Mouse (Mus musculus): ENCODE data around the gene Cyp3a57.
"Not testable (repeated sequence)": the region's sequence is repeated elsewhere in the genome, so short reads cannot be mapped to it uniquely, and the experiment has no call there.

The Cyp3a57 gene

GRCm38 (mm10) chr5:145344941-145345340, at the start of gene Cyp3a57:
TSS of gene Cyp3a57 (plus strand) at chr5:145345279.
- DNase-seq (ENCODE audit: low spot score), result no peak

DNA sequence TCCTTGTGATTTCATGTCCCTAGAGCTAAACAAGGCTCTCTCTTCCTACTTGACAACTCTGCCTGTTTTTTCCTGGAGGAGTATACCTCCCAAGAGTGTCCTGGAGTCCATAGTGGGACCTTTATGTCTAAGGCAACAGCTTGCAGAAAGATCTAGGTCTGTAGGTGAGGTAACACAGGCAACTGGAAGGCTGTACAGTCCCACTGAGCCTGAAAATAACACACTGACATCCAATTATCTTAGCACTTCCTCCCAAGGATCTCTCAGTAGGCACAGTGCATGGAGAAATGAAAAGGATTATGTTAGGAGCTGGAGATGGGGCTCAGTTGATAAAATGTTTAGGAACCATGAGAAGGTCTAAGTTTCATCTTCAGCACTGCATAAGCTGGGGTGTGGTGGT, 44.6 kb upstream of the Cyp3a57 start:
- DNase-seq (ENCODE audit: low spot score), result no peak

DNA sequence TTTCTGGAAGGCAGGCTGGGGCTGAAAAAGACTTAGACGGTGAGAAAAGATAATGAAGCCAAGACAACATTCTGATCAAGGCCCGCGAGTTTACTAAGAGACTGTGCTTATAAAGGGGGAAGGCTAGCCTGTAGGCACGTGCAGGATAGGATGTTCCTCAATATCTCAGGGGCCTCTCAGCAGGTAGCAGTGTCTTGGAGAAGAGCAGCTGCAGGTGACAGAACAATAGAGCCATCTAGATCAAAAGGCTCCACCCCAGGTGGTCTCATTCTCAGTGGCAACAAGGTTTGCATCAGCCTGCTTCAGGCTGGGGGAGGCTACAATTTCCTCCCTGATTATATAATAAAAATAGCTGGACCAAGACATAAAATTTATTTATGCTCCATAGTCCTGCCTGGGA, 43.3 kb upstream of the Cyp3a57 start:
- not testable (repeated sequence) for DNase-seq (ENCODE audit: low spot score)

DNA sequence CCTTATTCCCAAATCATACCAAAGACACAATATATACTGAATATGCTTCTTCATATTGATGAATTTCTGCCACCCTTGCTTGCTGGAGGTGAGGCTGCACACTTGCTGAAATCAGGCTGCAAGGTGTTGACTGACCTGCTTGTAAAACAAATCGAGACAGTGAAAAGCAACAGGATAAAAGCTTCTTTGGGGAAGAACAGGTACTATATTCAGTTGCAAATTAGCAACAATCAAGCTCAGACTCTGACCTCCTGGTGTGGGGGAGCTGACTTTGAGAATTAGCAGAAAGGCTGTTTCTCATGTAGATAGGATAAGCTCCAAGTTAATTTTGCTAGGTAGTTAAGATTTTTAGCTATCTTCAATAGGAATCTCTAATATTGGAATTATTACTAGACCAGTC, 42.7 kb upstream of the Cyp3a57 start:
- DNase-seq (ENCODE audit: low spot score), result no peak

DNA sequence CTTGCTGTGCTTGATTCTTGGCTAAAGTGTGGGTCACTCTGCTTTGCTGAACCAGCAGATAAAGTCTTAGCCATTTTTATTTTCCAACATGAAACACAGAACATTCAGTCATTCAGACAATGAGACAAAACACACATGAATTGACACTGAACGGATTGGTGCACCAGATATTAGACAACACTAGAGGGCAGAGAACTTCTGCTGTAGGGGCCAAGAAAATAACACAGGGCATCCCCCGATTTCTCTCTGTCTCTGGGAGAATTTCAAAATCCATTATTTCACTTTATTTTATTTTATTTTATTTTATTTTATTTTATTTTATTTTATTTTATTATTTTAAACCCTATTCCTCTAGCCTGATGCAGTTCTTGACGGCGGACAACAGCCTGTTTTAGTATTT, 38.1 kb upstream of the Cyp3a57 start:
- not testable (repeated sequence) for DNase-seq (ENCODE audit: low spot score)

GRCm38 (mm10) chr5:145307811-145308210, 37.3 kb upstream of the Cyp3a57 start:
- not testable (repeated sequence) for DNase-seq (ENCODE audit: low spot score)

DNA sequence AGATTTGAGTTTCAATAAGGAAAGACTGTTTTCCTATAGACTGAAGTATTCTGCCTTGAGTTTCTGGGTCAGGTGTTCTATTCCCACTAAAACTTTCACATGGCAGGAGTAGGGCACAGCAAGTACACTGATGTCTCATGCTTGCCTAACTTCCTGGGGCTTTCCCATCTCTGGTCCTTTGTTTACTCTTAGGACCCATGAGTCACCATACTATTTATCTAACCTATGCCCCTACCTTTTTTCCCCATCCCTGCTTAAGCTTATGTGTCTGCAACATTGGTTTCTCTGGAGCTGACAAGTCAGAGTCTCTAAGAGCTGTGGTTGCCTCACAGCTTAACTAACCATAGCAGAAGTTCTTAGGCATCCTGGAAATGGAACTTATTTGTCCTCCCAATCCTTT, 31.2 kb upstream of the Cyp3a57 start:
- no peak for DNase-seq (ENCODE audit: low spot score)

- DNase-seq (ENCODE audit: low spot score), result no peak
These were observed 27.9 kb upstream of the Cyp3a57 start for GRCm38 (mm10) chr5:145317141-145317540.

DNA sequence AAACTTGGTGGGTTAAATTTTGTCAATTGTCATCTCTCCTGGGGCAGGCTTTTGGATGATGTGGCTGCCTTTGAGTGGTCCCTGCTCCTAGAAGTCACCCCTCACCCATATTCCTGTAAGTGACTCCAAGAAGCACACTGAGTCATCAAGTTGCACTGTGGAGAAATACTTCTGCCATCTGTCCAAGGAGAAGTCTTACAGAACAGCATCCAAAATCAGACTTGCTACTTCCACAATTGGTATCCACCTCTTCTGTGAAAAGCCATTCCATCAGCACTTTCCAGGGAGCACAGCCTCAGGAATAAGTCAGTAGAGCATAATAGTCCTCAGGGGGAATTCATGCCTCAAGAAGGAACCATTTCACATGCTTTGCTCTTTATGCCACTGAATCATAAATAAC, 6.3 kb upstream of the Cyp3a57 start:
- DNase-seq (ENCODE audit: low spot score), result not testable (repeated sequence)

GRCm38 (mm10) chr5:145349697-145350096, 4.6 kb downstream of the Cyp3a57 start:
- no peak for DNase-seq (ENCODE audit: low spot score)

DNA sequence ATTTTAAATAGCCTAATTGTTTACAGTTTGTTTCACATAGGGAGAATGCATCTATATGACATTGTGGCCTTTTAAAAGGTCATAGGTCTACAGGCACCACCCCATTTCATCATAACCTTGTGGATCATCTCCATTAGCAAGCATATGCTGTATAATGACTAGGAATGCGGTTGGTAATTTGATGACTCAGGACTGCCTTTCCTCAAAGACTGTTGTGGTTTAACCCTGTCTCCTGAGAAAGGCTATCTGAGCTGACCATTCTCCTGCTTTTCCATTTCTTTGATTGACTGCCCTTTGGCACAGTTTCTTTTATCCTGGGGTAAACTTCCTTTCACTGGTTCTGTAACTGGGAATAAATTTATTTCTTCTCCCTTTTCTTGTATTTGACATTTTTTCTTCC, 8.0 kb downstream of the Cyp3a57 start:
- no peak for DNase-seq (ENCODE audit: low spot score)

DNA sequence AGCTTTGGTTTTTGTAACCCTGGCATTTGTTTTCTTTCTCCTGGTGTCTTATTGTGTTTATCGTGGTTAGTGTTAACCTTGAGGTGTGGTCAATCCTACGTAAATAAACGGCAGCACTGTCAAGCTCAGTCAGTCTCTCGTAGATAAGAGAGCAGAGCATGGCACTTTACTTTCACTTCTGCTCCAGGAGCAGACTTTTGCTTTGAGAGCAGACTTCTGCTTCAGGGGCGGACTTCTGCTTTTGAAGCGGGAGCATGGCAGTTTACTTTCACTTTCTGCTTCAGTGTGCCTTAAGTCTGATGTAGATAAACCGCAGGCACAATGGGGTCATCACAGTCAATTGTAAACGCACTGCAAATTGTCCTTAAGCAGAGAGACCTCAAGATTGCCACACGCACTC, 70.3 kb downstream of the Cyp3a57 start:
- not testable (repeated sequence) for DNase-seq (ENCODE audit: low spot score)

GRCm38 (mm10) chr5:145422287-145422686, 77.2 kb downstream of the Cyp3a57 start:
- DNase-seq (ENCODE audit: low spot score), result no peak

DNA sequence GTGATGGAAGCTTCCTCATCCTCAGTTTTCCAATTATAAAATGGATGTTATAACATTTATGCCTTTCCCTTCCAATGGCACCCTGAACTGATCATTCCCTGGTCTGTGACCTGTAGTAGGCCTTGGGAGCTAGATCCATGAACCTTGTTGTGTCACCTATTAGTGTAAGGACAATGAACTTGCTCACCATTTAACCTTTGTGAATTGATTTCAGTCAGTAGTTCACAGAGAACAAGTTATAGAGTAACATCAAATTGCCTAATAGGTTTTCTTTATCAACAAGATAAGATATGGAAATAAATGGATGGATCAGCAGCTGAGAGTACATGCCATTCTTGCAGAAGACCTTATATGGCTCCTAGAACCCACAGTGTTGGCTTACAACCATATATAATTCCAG, 85.9 kb downstream of the Cyp3a57 start:
- no peak for DNase-seq (ENCODE audit: low spot score)

DNA sequence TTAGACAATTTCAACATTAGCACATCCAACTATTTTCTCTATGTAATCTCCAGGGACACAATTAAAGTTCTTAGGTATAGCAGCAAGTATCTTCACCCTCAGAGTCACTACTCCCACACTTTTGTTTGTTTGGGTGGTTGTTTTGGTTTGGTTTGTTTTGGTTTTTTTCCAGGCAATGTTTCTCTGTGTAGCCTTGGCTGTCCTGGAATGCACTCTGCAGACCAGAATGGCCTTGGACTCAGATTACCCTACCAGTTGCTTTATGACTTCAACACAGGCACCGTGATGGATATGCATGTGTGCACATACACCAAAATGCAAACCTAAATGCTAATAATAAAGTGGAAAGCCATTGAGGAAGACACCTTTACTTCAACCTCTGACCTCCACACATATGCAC, 88.6 kb downstream of the Cyp3a57 start:
- no peak for DNase-seq (ENCODE audit: low spot score)
